Mouse (Mus musculus) C2C12 (cell line): ENCODE data around the gene Flii. TPM values are rescaled to one million over a fixed set of nuclear protein-coding genes. Genes with fewer than 3 reads are reported as not detected.

ENCODE experiments used
- H3K27me3 ChIP-seq: one replicate; pipeline ENCODE4 v1.6.1; 2011; ENCODE audit not compliant: control insufficient read depth, insufficient read depth, insufficient read length
- H3K36me3 ChIP-seq: one replicate; pipeline ENCODE4 v1.6.1; 2011; ENCODE audit not compliant: control insufficient read depth, insufficient read depth
- H3K4me3 ChIP-seq: one replicate; pipeline ENCODE4 v1.5.1; 2011; ENCODE audit warnings: mild to moderate bottlenecking, control low read depth; ENCODE audit not compliant: poor library complexity, insufficient read depth, severe bottlenecking
- H3K79me2 ChIP-seq: one replicate; pipeline ENCODE4 v1.6.1; 2011; ENCODE audit not compliant: control insufficient read depth, insufficient read depth
- H3K79me3 ChIP-seq: one replicate; pipeline ENCODE4 v1.6.1; 2011; ENCODE audit warnings: low read depth, control low read depth
- H3ac ChIP-seq: one replicate; pipeline ENCODE3; 2011; ENCODE audit warnings: low read depth; ENCODE audit not compliant: control insufficient read depth, insufficient read length
- CEBPB ChIP-seq: IDR thresholded peaks from one replicate; pipeline ENCODE4 v1.6.1; 2011; ENCODE audit warnings: low read depth, mild to moderate bottlenecking, control low read depth, moderate library complexity
- CTCF ChIP-seq: IDR thresholded peaks from one replicate; pipeline ENCODE4 v1.5.1; 2011; ENCODE audit not compliant: control insufficient read depth, insufficient read depth, insufficient read length
- FOSL1 ChIP-seq: IDR thresholded peaks from one replicate; pipeline ENCODE4 v1.8.0; 2011; ENCODE audit warnings: mild to moderate bottlenecking, low read length; ENCODE audit not compliant: poor library complexity, insufficient read depth, severe bottlenecking
- MAX ChIP-seq: IDR thresholded peaks from one replicate; pipeline ENCODE4 v1.6.1; 2011; ENCODE audit warnings: mild to moderate bottlenecking, control low read depth
- MYOD1 ChIP-seq: IDR thresholded peaks from one replicate; pipeline ENCODE4 v1.6.1; 2011; ENCODE audit warnings: low read depth; ENCODE audit not compliant: control insufficient read depth, insufficient read length
- MYOG ChIP-seq: IDR thresholded peaks from one replicate; pipeline ENCODE4 v1.6.1; 2011; ENCODE audit not compliant: control insufficient read depth, insufficient read length; ENCODE audit errors: extremely low read depth
- USF1 ChIP-seq: IDR thresholded peaks from one replicate; pipeline ENCODE4 v1.6.1; 2011; ENCODE audit warnings: low read depth, mild to moderate bottlenecking, control low read depth, moderate library complexity
- polyA plus RNA-seq: library from polyadenylated mRNA; unstranded; fragments of >200 nt; fragmentation: generic; extraction: Trizol; gene quantifications from one replicate; pipeline ENCODE4 v1.2.1, GENCODE M21; 2012; ENCODE audit warnings: missing spikeins

Gene Flii
- polyA plus RNA-seq, 1 experiment: 139 TPM

DNA sequence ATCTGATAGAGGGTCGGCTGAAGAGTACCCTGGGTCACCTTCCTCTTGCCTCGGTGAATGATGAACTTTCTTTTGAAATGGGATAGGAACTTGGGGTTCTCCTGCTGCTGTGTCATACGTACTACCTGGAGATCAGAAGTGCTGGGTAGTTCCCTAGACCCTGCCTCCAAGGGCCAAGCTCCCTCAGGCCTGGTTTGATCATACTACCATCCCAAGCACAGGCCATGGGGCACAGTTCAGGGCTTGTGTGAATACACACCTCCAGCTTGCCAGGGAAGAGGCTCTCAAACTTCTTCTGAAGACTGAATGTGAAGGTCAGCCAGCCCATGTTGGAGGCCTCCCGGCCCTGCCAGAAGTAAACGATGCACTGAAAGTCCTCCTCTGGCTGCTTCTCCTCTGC, 11.2 kb downstream of the Flii start:
- Histone ChIP-seq H3K36me3 (peaks cover 80% of the 10 kb centered on the region), H3K79me3 (no peaks in the 10 kb centered on the region), H3K27me3 (no peaks in the 10 kb centered on the region), H3ac (no peak overlapping the region), H3K79me2 (no peaks in the 10 kb centered on the region), H3K4me3 (no peak overlapping the region)
- TF ChIP-seq CTCF: no peak
- TF ChIP-seq MYOG: no peak
- TF ChIP-seq MAX: no peak
- TF ChIP-seq CEBPB: no peak
- TF ChIP-seq FOSL1: no peak
- TF ChIP-seq USF1: no peak
- TF ChIP-seq MYOD1: no peak

- no peaks in the 10 kb centered on the region for H3K79me2 ChIP-seq
- peaks cover 81% of the 10 kb centered on the region for H3K36me3 ChIP-seq
These were observed 14.3 kb downstream of the Flii start for GRCm38 (mm10) chr11:60712639-60713255.

DNA sequence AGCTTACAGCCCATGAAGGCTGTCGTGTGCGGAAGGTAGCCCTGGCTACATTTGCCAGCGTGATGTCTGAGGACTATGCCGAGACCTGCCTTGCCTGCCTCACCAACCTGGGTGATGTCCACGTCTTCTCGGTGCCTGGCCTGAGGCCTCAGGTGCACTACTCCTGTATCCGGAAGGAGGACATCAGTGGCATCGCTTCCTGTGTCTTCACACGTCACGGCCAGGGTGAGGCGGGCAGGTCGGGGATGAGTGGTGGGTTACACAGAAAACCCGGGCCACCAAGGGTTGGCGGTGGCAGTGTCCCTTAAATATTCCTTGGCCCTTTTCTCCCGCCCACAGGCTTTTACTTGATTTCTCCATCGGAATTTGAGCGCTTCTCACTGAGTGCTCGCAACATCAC, 15.0 kb downstream of the Flii start:
- Histone ChIP-seq H3K36me3 (peaks cover 81% of the 10 kb centered on the region), H3K4me3 (no peak overlapping the region), H3K27me3 (no peaks in the 10 kb centered on the region), H3K79me2 (no peaks in the 10 kb centered on the region), H3K79me3 (no peaks in the 10 kb centered on the region), H3ac (no peak overlapping the region)
- TF ChIP-seq CEBPB (no peak), MYOG (no peak), CTCF (no peak), USF1 (no peak), MYOD1 (no peak), FOSL1 (no peak), MAX (no peak)

More at GRCm38 (mm10) chr11:60712639-60713255, 14.3 kb downstream of the Flii start:
- no peak overlapping the region for H3ac ChIP-seq
- H3K27me3 ChIP-seq: no peaks in the 10 kb centered on the region
- no peaks in the 10 kb centered on the region for H3K79me3 ChIP-seq
- TF ChIP-seq MAX (no peak), USF1 (no peak), CEBPB (no peak), FOSL1 (no peak), MYOG (no peak), MYOD1 (no peak), CTCF (no peak)
- H3K4me3 ChIP-seq: no peak overlapping the region

- peaks cover 84% of the 10 kb centered on the region for H3K36me3 ChIP-seq
- H3ac ChIP-seq: no peak overlapping the region
- H3K27me3 ChIP-seq: no peaks in the 10 kb centered on the region
- no peaks in the 10 kb centered on the region for H3K79me3 ChIP-seq
- no peaks in the 10 kb centered on the region for H3K79me2 ChIP-seq
- TF ChIP-seq MAX (no peak), MYOG (no peak), FOSL1 (no peak), USF1 (no peak), CTCF (no peak), MYOD1 (no peak), CEBPB (no peak)
- no peak overlapping the region for H3K4me3 ChIP-seq
These were observed 15.8 kb downstream of the Flii start for GRCm38 (mm10) chr11:60711218-60711617.

DNA sequence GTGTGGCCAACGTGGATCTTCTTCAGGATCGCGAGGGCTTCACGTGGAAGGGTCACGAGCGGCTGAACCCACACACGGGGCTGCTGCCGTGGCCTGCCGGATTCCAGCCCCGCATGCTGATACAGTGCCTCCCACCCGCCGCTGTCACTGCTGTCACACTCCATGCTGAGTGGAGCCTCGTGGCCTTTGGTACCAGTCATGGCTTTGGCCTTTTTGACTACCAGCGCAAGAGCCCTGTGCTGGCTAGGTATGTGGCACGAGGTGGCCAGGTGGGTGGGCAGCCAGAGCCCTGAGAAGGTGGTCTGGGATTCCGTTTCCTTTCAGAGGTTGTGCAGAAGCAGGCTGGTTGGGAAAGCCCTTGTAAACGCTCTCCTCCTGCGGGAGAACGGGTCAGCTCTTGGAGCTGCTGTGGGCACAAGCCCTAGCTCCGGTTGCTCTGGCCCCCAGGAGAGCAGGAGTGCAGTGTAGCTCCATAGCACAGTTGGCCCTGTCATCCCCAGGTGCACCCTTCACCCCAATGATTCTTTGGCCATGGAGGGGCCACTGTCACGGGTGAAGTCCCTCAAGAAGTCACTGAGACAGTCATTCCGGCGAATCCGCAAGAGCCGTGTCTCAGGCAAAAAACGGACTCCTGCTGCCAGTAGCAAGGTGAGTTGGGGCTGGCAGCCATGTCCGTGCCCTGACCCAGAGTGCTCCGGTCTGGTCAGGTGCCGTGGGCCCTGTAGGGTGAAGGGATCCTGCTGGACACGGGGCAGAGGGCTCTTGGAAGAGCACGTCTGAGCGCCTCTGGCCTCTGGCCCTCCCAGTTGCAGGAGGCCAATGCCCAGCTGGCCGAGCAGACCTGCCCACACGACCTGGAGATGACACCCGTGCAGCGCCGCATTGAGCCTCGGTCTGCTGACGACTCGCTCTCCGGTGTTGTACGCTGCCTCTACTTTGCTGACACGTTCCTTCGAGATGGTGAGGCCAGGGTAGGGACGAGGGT, 17.3 kb downstream of the Flii start:
- TF ChIP-seq USF1 (no peak), MYOD1 (no peak), CEBPB (no peak), MYOG (no peak), CTCF (no peak), MAX (no peak), FOSL1 (no peak)

More for the DNA sequence above, 17.3 kb downstream of the Flii start:
- Histone ChIP-seq H3K27me3 (no peaks in the 10 kb centered on the region), H3ac (no peak overlapping the region), H3K36me3 (peaks cover 88% of the 10 kb centered on the region), H3K4me3 (no peak overlapping the region), H3K79me3 (peaks cover 6% of the 10 kb centered on the region), H3K79me2 (peaks cover 7% of the 10 kb centered on the region)
